Mouse (Mus musculus) limb, embryonic 10.5 days (tissue): ENCODE results near the gene Hspb2. TPM values are rescaled to one million over a fixed set of nuclear protein-coding genes. Genes with fewer than 3 reads are reported as not detected.
A peak's percentile ranks its signal among the peaks of the same experiment; 100 is the strongest.

Experiments used
- DNase-seq: peaks from one replicate; pipeline ENCODE4 v3.0.0-alpha.2; 2017; ENCODE audit warnings: low spot score
- H3K27ac ChIP-seq: fragments of 300-500 bp; sonication (generic); 2 replicates; pipeline ENCODE4 v1.5.1; 2016; ENCODE audit warnings: mild to moderate bottlenecking
- H3K27me3 ChIP-seq: fragments of 300-500 bp; sonication (generic); 2 replicates; pipeline ENCODE4 v1.6.1; 2016; ENCODE audit warnings: low read depth, mild to moderate bottlenecking; ENCODE audit not compliant: poor library complexity, severe bottlenecking
- H3K36me3 ChIP-seq: fragments of 300-500 bp; sonication (generic); 2 replicates; pipeline ENCODE4 v1.6.1; 2016; ENCODE audit warnings: mild to moderate bottlenecking, moderate library complexity
- H3K4me1 ChIP-seq: fragments of 300-500 bp; sonication (generic); 2 replicates; pipeline ENCODE4 v1.6.1; 2016
- H3K4me3 ChIP-seq: fragments of 300-500 bp; sonication (generic); 2 replicates; pipeline ENCODE4 v1.5.1; 2016; ENCODE audit warnings: mild to moderate bottlenecking, moderate library complexity
- H3K9me3 ChIP-seq: fragments of 300-500 bp; sonication (generic); replicated peaks from 2 replicates; pipeline ENCODE4 v1.6.1; 2016; ENCODE audit warnings: mild to moderate bottlenecking
- WGBS: fragments of 180-500 bp; shearing (Covaris S2); methylation state at CpG from one replicate; pipeline ENCODE4 v1.1.7; 2016; 5-methylcytosine and 5-hydroxymethylcytosine counted together
- polyA plus RNA-seq: library from polyadenylated mRNA; unstranded; fragments of >200 nt; fragmentation: Nextera tagmentation; extraction: Ambion mirVana; gene quantifications from 2 replicates; pipeline ENCODE4 v1.2.1, GENCODE M21; 2016

The Hspb2 gene
- polyA plus RNA-seq, 1 experiment from 2014 or later = not detected

DNA sequence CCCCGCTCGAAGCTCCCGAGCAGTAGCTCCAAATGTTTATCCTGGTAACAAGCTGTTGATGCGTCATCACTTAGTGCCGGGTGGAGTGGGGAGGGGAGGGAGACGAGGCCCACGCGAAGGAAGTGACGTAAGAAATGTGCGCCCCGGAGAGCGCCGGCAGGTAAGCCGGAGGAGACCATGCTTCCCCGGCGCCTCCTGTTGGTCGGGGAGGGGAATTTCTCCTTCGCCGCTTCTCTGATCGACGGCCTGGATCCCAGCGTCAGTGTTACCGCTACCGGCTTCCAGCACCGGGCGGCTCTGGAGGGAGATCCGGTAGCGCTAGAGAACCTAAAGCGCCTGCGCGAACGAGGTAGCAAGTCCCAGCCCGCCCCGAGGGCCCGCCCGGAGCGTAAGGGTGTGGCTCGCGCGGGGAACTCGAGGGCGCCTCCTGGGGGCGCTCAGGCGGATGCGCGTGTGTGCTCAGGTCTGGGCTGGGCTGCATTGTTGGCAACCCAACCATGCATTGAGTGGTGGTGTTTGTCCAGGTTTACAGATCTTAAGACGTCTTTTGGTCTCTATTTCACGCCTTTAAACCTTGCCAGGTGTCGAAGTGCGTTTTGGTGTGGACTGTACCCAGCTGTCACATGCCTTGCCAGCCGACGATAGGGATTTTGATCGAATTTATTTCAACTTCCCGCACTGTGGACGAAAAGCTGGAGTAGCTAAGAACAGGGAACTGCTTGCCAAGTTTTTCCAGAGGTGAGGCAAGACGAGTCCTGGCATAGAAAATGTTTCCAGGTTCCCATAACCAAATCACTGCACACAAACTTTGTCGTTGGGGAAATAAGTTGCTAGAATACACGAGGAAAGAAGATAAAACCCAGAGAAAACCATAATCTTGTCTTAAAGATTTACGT, 16.2 kb upstream of the Hspb2 start, which contains the start of gene Fdxacb1:
Gene Fdxacb1 (plus strand): TSS at position 130 of the 896 bp plus-strand sequence.
- 5% methylated on average over 59 of the region's 59 CpGs for WGBS
- DNase-seq = peak; percentile 98
- peak within 1 kb of the TSS; percentile 61 for H3K4me3 ChIP-seq

GRCm38 (mm10) chr9:50767531-50768106, 15.5 kb upstream of the Hspb2 start:
- Histone ChIP-seq H3K4me1 (peaks cover 16% of the 10 kb centered on the region), H3K27ac (peak overlapping the region; percentile 94), H3K9me3 (no peaks in the 10 kb centered on the region), H3K27me3 (no peaks in the 10 kb centered on the region), H3K4me3 (peak overlapping the region; percentile 61), H3K36me3 (peaks cover 14% of the 10 kb centered on the region)
- DNase-seq = no peak
- whole genome bisulfite sequencing = 7% methylated on average over 17 of the region's 17 CpGs

More for the DNA sequence above, 16.2 kb upstream of the Hspb2 start, which contains the start of gene Fdxacb1:
- Histone ChIP-seq H3K4me1 (peaks cover 16% of the 10 kb centered on the region), H3K9me3 (no peaks in the 10 kb centered on the region), H3K36me3 (peaks cover 16% of the 10 kb centered on the region), H3K27me3 (no peaks in the 10 kb centered on the region), H3K27ac (peak within 1 kb of the TSS; percentile 94)

DNA sequence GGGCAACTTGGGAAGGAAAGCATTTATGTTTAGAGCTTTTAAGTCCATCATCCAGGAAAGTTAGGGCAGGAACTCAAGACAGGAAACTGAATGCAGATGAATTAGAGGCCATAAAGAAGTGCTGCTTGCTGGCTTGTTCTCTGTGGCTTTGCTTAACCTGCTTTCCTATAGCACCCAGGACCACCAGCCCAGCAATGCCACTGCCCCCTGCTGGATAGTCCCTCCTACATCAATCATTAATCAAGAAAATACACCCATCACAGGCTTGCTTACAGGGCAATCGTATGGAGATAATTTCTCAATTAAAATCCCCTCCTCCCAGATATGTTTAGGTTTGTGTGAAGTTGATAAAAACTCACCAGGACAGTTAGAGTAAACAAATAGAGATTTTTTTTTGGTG, 11.2 kb upstream of the Hspb2 start:
- no peaks in the 10 kb centered on the region for H3K27me3 ChIP-seq
- WGBS = 76% methylated on average over 1 of the region's 1 CpGs
- H3K4me1 ChIP-seq = peaks cover 6% of the 10 kb centered on the region
- no peak overlapping the region for H3K27ac ChIP-seq
- DNase-seq = no peak
- no peaks in the 10 kb centered on the region for H3K36me3 ChIP-seq
- no peaks in the 10 kb centered on the region for H3K9me3 ChIP-seq
- no peak overlapping the region for H3K4me3 ChIP-seq

GRCm38 (mm10) chr9:50761520-50762243, 9.5 kb upstream of the Hspb2 start:
- no peaks in the 10 kb centered on the region for H3K27me3 ChIP-seq
- WGBS = 65% methylated on average over 6 of the region's 6 CpGs
- no peaks in the 10 kb centered on the region for H3K4me1 ChIP-seq
- no peaks in the 10 kb centered on the region for H3K36me3 ChIP-seq
- no peak overlapping the region for H3K4me3 ChIP-seq
- no peak overlapping the region for H3K27ac ChIP-seq
- no peak for DNase-seq
- H3K9me3 ChIP-seq = no peaks in the 10 kb centered on the region

GRCm38 (mm10) chr9:50756711-50757110, 4.6 kb upstream of the Hspb2 start:
- 64% methylated on average over 5 of the region's 5 CpGs for WGBS

GRCm38 (mm10) chr9:50753947-50754346, 1.8 kb upstream of the Hspb2 start:
- Histone ChIP-seq H3K4me3 (no peak overlapping the region), H3K4me1 (peaks cover 13% of the 10 kb centered on the region), H3K36me3 (no peaks in the 10 kb centered on the region), H3K27ac (no peak overlapping the region), H3K9me3 (no peaks in the 10 kb centered on the region), H3K27me3 (peaks cover 28% of the 10 kb centered on the region)
- WGBS = 78% methylated on average over 7 of the region's 7 CpGs
- DNase-seq = no peak

More at GRCm38 (mm10) chr9:50756711-50757110, 4.6 kb upstream of the Hspb2 start:
- Histone ChIP-seq H3K27me3 (peaks cover 18% of the 10 kb centered on the region), H3K27ac (no peak overlapping the region), H3K4me3 (no peak overlapping the region), H3K4me1 (peaks cover 9% of the 10 kb centered on the region; the same call in 1 of the 2 replicates), H3K36me3 (no peaks in the 10 kb centered on the region), H3K9me3 (no peaks in the 10 kb centered on the region)
- DNase-seq = no peak

DNA sequence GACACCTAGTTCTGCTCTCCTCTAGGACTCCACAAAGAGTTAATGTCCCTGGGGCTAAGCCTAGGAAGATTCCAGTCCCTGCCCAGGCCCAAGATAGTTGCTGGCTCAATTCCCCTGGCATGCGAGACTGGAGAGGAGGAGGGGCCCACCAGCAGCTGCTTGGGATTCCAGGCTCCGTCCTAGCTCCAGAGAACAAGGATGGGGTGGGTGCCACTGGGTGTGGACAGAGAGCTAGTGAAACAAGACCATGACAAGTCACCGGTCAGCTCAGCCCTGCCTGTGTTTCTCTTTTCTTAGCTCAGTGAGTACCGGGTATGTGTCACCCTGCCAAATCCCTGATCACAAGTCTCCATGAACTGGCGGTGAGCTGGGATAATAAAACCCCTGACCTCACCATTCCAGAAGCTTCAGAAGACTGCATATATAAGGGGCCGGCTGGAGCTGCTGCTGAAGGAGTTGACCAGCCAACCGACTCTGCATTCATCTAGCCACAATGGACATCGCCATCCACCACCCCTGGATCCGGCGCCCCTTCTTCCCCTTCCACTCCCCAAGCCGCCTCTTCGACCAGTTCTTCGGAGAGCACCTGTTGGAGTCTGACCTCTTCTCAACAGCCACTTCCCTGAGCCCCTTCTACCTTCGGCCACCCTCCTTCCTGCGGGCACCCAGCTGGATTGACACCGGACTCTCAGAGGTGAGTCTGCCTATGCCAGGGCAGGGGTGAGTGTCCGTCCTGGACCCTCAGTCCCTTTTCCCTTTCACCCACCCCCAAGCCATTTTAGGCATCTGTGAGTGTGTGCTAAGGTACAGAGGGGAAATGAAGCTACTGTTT, 846 bp upstream of the Hspb2 start:
- Histone ChIP-seq H3K27ac (no peak overlapping the region), H3K4me3 (no peak overlapping the region), H3K4me1 (peaks cover 13% of the 10 kb centered on the region), H3K27me3 (peaks cover 28% of the 10 kb centered on the region), H3K9me3 (no peaks in the 10 kb centered on the region), H3K36me3 (no peaks in the 10 kb centered on the region)
- 73% methylated on average over 17 of the region's 17 CpGs for WGBS
- DNase-seq = no peak

- WGBS = 72% methylated on average over 22 of the region's 22 CpGs
- no peak for DNase-seq
- no peaks in the 10 kb centered on the region for H3K9me3 ChIP-seq
- no peaks in the 10 kb centered on the region for H3K36me3 ChIP-seq
- H3K27ac ChIP-seq = peak within 1 kb of the TSS; percentile 23; the same call in 1 of the 2 replicates
- no peak within 1 kb of the TSS for H3K4me3 ChIP-seq
- peaks cover 17% of the 10 kb centered on the region for H3K4me1 ChIP-seq
- peaks cover 42% of the 10 kb centered on the region for H3K27me3 ChIP-seq
These were observed 831 bp downstream of the Hspb2 start, which contains the start of gene Cryab for GRCm38 (mm10) chr9:50751323-50751722. TSS of gene Cryab (plus strand) at chr9:50751325.

DNA sequence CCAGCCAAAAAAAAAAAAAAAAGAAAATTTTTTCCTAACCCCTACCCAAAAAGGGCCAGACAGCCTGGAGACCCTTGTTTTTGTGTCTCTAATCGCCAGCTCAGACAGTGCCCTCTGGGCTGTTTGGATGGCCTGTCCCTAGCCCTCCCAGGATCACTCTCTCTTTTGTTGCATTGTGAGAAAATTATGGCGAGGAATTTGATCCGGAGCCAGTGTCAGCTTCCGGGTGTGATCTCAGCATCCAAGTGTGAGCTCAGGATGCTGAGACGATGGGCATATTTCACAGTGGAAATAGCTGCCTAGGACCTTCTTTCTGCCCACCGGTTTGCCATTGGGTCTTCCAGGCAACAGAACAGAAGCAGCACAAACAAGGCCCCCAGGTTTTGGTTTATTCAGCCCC, 1.4 kb downstream of the Hspb2 start:
- H3K4me1 ChIP-seq = peaks cover 23% of the 10 kb centered on the region
- no peaks in the 10 kb centered on the region for H3K9me3 ChIP-seq
- no peak for DNase-seq
- no peaks in the 10 kb centered on the region for H3K36me3 ChIP-seq
- 82% methylated on average over 6 of the region's 6 CpGs for WGBS
- peak overlapping the region; percentile 23; the same call in 1 of the 2 replicates for H3K27ac ChIP-seq
- H3K27me3 ChIP-seq = peaks cover 48% of the 10 kb centered on the region
- no peak overlapping the region for H3K4me3 ChIP-seq

GRCm38 (mm10) chr9:50746214-50746677, 5.9 kb downstream of the Hspb2 start, which contains the start of gene 2310030G06Rik:
TSS of gene 2310030G06Rik (minus strand) at chr9:50746536.
- H3K4me3 ChIP-seq = peak within 1 kb of the TSS; percentile 54
- peak; percentile 62 for DNase-seq
- WGBS = 1% methylated on average over 19 of the region's 19 CpGs

DNA sequence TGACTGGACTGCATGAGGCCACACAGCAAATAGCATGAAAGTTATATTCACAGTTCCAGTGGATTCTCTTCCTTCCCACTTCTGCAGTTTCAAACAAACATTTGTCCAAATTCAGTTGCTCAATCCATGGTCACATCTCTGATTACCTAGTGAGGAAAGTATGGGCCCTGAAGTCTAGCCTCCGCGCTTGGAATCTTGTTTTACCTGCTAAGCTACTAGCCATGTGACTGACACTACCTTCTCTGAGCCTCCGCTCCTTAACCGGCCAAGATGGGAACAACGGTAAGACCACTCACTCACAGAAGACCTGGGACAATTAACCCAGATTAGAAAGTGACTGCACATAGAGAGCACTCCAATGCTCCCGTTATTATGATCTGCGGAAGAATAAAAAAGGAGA, 6.3 kb downstream of the Hspb2 start:
- Histone ChIP-seq H3K36me3 (no peaks in the 10 kb centered on the region), H3K4me3 (peak overlapping the region; percentile 54), H3K4me1 (peaks cover 10% of the 10 kb centered on the region), H3K27me3 (peaks cover 26% of the 10 kb centered on the region), H3K27ac (peak overlapping the region; percentile 64), H3K9me3 (no peaks in the 10 kb centered on the region)
- 10% methylated on average over 7 of the region's 7 CpGs for WGBS
- no peak for DNase-seq

More at GRCm38 (mm10) chr9:50746214-50746677, 5.9 kb downstream of the Hspb2 start, which contains the start of gene 2310030G06Rik:
- Histone ChIP-seq H3K27ac (peak within 1 kb of the TSS; percentile 64), H3K9me3 (no peaks in the 10 kb centered on the region), H3K36me3 (no peaks in the 10 kb centered on the region), H3K4me1 (peaks cover 10% of the 10 kb centered on the region), H3K27me3 (peaks cover 31% of the 10 kb centered on the region)

DNA sequence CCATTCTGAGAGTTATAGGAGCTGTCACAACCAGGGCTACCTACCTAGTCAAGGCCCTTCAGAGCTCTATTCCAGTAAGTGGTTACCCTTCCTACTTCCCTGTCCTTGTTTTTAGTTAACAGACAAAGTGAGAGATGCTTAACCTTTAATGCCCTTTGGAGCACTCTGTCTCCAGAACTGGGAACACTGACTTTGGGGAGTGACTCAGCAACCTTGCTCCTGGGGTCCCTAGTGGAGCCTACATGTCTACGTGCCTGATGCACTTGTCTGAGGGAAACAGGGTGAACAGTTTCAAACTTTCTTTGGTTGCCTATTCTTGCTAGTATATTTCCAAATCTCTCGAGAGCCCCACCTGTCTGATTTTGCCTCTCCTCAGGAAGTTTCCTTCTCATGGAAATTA, 9.4 kb downstream of the Hspb2 start:
- Histone ChIP-seq H3K27me3 (peaks cover 25% of the 10 kb centered on the region), H3K4me3 (no peak overlapping the region), H3K9me3 (no peaks in the 10 kb centered on the region), H3K4me1 (peaks cover 19% of the 10 kb centered on the region), H3K36me3 (no peaks in the 10 kb centered on the region), H3K27ac (no peak overlapping the region)
- WGBS = 86% methylated on average over 2 of the region's 2 CpGs
- no peak for DNase-seq
